Mouse (Mus musculus) kidney, postnatal 0 days (tissue): ENCODE data around the gene Shf. TPM values are rescaled to one million over a fixed set of nuclear protein-coding genes. Genes with fewer than 3 reads are reported as not detected.
A peak's percentile ranks its signal among the peaks of the same experiment; 100 is the strongest.

Experiments used
- ATAC-seq: fragments of 200-750 bp; cut with Nextera tagmentation; replicated peaks from 2 replicates; pipeline ENCODE4 v1.8.0; 2017; ENCODE audit warnings: low read depth, moderate number of reproducible peaks, moderate TSS enrichment, moderate library complexity; ENCODE audit not compliant: low FRiP score
- DNase-seq: peaks from one replicate; pipeline ENCODE4 v3.0.0-alpha.2; 2016; ENCODE audit warnings: low spot score
- H3K27ac ChIP-seq: fragments of 300-500 bp; sonication (generic); 2 replicates; pipeline ENCODE4 v1.5.1; 2014; ENCODE audit warnings: mild to moderate bottlenecking
- H3K27me3 ChIP-seq: fragments of 300-500 bp; sonication (generic); 2 replicates; pipeline ENCODE4 v1.6.1; 2014; ENCODE audit warnings: low read length, mixed read lengths; ENCODE audit not compliant: insufficient read depth
- H3K36me3 ChIP-seq: fragments of 300-500 bp; sonication (generic); 2 replicates; pipeline ENCODE4 v1.6.1; 2014; ENCODE audit warnings: low read length, mixed read lengths; ENCODE audit not compliant: insufficient read depth
- H3K4me1 ChIP-seq: fragments of 300-500 bp; sonication (generic); replicated peaks from 2 replicates; pipeline ENCODE4 v1.6.1; 2014; ENCODE audit warnings: antibody characterized with exemption, low read length, mixed read lengths; ENCODE audit not compliant: insufficient read depth
- H3K4me2 ChIP-seq: fragments of 300-500 bp; sonication (generic); 2 replicates; pipeline ENCODE4 v1.6.1; 2014; ENCODE audit warnings: mild to moderate bottlenecking, low read length, moderate library complexity, mixed read lengths
- H3K4me3 ChIP-seq: fragments of 300-500 bp; sonication (generic); replicated peaks from 2 replicates; pipeline ENCODE4 v1.5.1; 2014; ENCODE audit warnings: low read depth, low read length
- H3K9ac ChIP-seq: fragments of 300-500 bp; sonication (generic); 2 replicates; pipeline ENCODE4 v1.6.1; 2014; ENCODE audit warnings: low read depth, low read length
- H3K9me3 ChIP-seq: fragments of 300-500 bp; sonication (generic); replicated peaks from 2 replicates; pipeline ENCODE4 v1.6.1; 2016; ENCODE audit warnings: low read length, inconsistent platforms, mixed read lengths
- CTCF ChIP-seq: IDR thresholded peaks from 2 replicates; pipeline ENCODE4 v1.5.1; 2016; ENCODE audit warnings: antibody characterized with exemption, low read depth, mild to moderate bottlenecking, moderate library complexity
- WGBS: fragments of 180-500 bp; shearing (Covaris S2); extraction: QIAGEN DNeasy Blood & Tissue Kit; methylation state at CpG from one replicate; pipeline ENCODE4 v1.1.7; 2014; 5-methylcytosine and 5-hydroxymethylcytosine counted together
- polyA plus RNA-seq: library from polyadenylated mRNA; unstranded; fragments of >200 nt; fragmentation: Nextera tagmentation; extraction: Ambion mirVana; gene quantifications from 2 replicates; pipeline ENCODE4 v1.2.1, GENCODE M21; 2015

Gene Shf
- polyA plus RNA-seq, 1 experiment from 2014 or later: 2.3 TPM

DNA sequence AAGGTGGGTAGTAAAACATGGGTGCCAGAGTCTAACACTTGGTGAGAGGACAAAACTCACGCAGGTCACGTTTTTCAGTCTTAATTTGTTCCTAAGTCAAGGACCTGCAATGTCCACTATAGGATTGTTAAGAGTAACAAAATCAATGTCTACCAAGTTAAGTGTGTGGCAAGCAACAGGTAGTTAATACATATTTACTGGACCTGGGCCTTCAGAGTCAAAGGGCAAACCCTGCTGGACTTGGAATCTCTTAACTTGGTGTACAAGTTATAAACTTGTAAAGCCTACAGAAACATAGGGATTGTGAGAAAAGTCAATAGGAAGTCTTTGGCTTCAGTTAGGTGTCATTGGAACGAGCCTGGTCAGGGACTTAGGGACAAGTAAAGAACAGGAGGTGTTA lies 44.4 kb downstream of the Shf start:
- ATAC-seq (no peak), DNase-seq (no peak)
- WGBS: 62% methylated on average over 3 of the region's 3 CpGs
- Histone ChIP-seq H3K27me3 (no peaks in the 10 kb centered on the region), H3K36me3 (no peaks in the 10 kb centered on the region), H3K9ac (no peak overlapping the region), H3K9me3 (no peaks in the 10 kb centered on the region), H3K4me1 (no peaks in the 10 kb centered on the region), H3K4me2 (no peak overlapping the region), H3K4me3 (no peak overlapping the region), H3K27ac (no peak overlapping the region)
- no peak for TF ChIP-seq CTCF

DNA sequence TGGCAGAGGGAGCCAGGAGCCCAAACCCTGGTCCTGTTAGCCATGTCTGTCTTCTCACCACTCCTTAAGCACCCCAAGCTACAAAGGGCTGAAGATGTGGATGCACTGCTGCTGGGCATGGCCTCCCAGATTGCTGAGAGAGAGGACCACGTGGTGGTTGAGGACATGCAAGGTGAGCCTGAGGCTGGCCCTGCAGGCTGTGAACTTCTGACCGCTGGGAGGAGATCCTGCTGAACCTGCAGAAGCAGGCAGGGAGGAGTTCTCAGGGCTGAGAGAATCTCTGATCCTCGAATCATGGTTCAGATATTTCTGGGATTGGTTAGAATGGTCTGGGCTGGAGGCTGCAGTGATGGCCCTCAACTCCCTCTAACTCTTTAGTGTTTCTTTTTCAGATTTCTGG lies 45.0 kb downstream of the Shf start:
- TF ChIP-seq CTCF: no peak
- no peak overlapping the region for H3K4me2 ChIP-seq
- H3K27me3 ChIP-seq: no peaks in the 10 kb centered on the region
- no peak overlapping the region for H3K27ac ChIP-seq
- DNase-seq (no peak), ATAC-seq (peak; percentile 72)
- H3K4me1 ChIP-seq: no peaks in the 10 kb centered on the region
- no peak overlapping the region for H3K9ac ChIP-seq
- no peak overlapping the region for H3K4me3 ChIP-seq
- no peaks in the 10 kb centered on the region for H3K36me3 ChIP-seq
- WGBS: 52% methylated on average over 3 of the region's 3 CpGs
- no peaks in the 10 kb centered on the region for H3K9me3 ChIP-seq

DNA sequence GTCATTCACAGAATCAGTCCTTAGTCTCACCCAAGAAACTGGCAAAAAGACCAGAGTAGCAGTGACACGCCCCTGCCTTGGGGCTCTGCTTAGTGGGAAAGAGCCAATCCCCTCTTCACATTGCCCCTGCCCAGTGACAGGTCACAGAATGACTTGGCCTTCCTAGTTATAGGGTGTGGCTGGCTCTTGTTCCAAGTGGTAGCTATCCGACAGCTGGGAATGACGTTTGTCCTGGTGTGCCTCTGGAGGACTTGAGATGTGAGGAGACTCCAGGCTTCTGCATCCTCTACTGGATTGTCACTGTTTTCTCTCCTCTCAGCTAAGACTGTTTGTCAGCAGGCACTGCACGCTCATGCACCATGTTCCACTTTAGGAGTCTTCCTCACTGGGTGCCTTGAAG lies 51.6 kb downstream of the Shf start:
- 73% methylated on average over 4 of the region's 4 CpGs for WGBS
- Histone ChIP-seq H3K9me3 (no peaks in the 10 kb centered on the region), H3K27ac (no peak overlapping the region), H3K36me3 (no peaks in the 10 kb centered on the region), H3K9ac (no peak overlapping the region), H3K4me1 (no peaks in the 10 kb centered on the region; the same call in 1 of the 2 replicates), H3K4me3 (no peak overlapping the region), H3K27me3 (peaks cover 19% of the 10 kb centered on the region), H3K4me2 (no peak overlapping the region)
- no peak for DNase-seq
- TF ChIP-seq CTCF: no peak
- no peak for ATAC-seq

DNA sequence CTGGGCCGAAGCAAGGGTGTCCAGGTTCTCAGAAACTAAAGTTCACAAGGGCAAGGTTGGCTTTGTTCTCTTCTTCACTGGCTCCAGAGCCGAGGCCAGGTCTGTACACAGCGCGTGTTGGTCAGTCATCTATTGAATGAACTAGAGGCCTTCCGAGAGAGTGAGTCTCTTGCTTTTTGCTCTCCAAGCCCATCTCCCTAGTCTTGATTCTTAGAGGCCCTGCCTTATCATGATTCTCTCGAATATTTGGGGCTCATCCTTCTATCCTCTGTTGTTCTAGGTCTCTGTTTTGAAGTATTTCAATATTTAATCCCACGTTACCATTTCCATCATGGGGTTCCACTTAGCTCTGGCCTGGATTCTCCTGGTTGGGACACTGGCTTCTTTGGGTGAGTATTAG lies 53.6 kb downstream of the Shf start, which contains the start of gene Duox1:
Gene Duox1 (plus strand): TSS at position 301 of the 400 bp plus-strand sequence.
- Histone ChIP-seq H3K36me3 (no peaks in the 10 kb centered on the region), H3K4me2 (no peak within 1 kb of the TSS), H3K27ac (no peak within 1 kb of the TSS), H3K9me3 (no peaks in the 10 kb centered on the region), H3K27me3 (peaks cover 25% of the 10 kb centered on the region), H3K4me3 (no peak within 1 kb of the TSS), H3K4me1 (no peaks in the 10 kb centered on the region; the same call in 1 of the 2 replicates), H3K9ac (no peak within 1 kb of the TSS)
- 93% methylated on average over 7 of the region's 7 CpGs for WGBS
- DNase-seq: no peak
- no peak for TF ChIP-seq CTCF
- ATAC-seq: no peak

DNA sequence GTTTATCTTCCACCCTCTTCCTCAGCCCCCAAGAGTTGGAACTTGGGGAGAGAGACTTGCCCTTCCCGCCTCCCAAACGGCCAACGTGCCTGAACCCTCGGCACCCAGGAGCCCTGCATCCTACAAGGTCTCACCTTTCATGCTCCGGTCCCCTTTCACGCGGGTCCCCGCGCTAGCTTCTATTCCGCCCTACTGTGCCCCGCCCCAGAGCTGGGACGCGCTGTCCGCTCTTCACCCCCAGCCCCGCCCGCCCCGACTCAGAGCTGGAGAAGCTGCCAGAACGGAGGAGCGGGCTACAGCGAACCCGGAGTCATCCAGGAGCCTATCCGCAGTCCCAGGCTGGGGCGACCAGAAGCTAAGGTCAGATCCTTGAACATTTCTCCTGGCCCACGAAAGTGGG lies 55.4 kb downstream of the Shf start, which contains the start of gene Duoxa1:
Gene Duoxa1 (minus strand): TSS at position 195 of the 400 bp plus-strand sequence.
- Histone ChIP-seq H3K36me3 (no peaks in the 10 kb centered on the region), H3K27me3 (peaks cover 25% of the 10 kb centered on the region), H3K4me2 (peak within 1 kb of the TSS; percentile 52), H3K9ac (no peak within 1 kb of the TSS), H3K4me3 (peak within 1 kb of the TSS; percentile 16), H3K4me1 (no peaks in the 10 kb centered on the region; the same call in 1 of the 2 replicates), H3K27ac (no peak within 1 kb of the TSS), H3K9me3 (no peaks in the 10 kb centered on the region)
- ATAC-seq (peak; percentile 33; the same call in 1 of the 2 replicates), DNase-seq (no peak)
- 2% methylated on average over 24 of the region's 24 CpGs for WGBS
- no peak for TF ChIP-seq CTCF

DNA sequence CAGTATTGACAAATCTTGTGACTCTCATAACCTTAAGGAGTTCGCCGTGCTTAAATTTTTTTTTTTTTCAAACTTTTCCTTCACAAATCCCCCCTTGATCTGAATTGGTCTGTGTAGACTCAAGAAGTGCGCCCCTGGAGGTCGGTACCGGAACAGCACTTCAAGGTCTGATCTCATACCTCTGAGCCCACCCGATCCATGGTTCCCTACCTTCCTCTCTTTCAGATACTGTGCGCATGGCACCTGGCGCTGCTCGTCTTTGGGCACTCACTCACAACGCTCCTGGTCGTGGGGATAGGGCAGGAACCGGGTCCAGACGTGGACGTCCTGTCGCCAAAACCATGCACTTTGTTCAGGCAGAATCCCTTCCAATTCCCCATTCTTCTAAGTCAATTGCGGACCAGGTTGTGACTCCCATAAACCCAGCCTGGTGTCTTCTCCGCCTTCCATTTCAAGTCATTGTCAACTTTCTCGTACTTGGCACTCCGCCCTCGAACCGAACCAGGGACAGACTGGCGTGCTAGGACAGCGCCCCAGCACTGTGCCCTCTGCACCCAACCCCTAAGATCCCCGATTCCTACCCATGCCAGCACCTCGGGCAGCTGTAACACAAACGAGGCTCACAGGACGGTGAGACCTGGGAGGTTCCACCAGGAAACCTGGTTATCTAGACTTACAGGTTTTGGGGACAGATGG lies 56.1 kb downstream of the Shf start:
- H3K27ac ChIP-seq: no peak overlapping the region
- no peaks in the 10 kb centered on the region for H3K36me3 ChIP-seq
- no peak overlapping the region for H3K9ac ChIP-seq
- H3K9me3 ChIP-seq: no peaks in the 10 kb centered on the region
- WGBS: 4% methylated on average over 27 of the region's 27 CpGs
- H3K4me3 ChIP-seq: peak overlapping the region; percentile 16
- peaks cover 25% of the 10 kb centered on the region for H3K27me3 ChIP-seq
- no peaks in the 10 kb centered on the region; the same call in 1 of the 2 replicates for H3K4me1 ChIP-seq
- DNase-seq: peak; percentile 70
- ATAC-seq: peak; percentile 52; the same call in 1 of the 2 replicates
- TF ChIP-seq CTCF: peak; percentile 74
- peak overlapping the region; percentile 52 for H3K4me2 ChIP-seq

DNA sequence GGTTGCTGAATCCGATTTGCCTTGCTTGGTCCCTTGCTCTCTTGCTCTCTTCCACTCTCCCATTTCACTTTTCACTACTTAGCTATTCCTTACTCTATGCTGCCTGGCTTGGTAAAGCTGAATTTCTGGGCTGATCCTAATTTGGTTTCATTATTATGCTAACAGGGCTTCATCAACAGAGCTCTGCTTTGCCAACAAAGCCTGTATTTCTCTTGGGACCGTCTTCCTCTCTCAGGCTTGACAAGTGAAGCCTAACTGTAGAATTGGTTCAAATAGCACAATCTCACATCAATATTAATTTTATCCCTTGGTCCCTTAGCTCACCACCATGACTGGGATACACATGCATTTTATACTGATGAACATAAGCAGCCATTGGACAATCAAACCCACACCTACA lies 57.4 kb downstream of the Shf start:
- H3K36me3 ChIP-seq: no peaks in the 10 kb centered on the region
- H3K4me1 ChIP-seq: no peaks in the 10 kb centered on the region; the same call in 1 of the 2 replicates
- H3K9me3 ChIP-seq: no peaks in the 10 kb centered on the region
- H3K27me3 ChIP-seq: peaks cover 25% of the 10 kb centered on the region
- H3K4me2 ChIP-seq: no peak overlapping the region
- H3K4me3 ChIP-seq: no peak overlapping the region
- H3K9ac ChIP-seq: no peak overlapping the region
- H3K27ac ChIP-seq: no peak overlapping the region
- DNase-seq (no peak), ATAC-seq (no peak)
- TF ChIP-seq CTCF: no peak
- 59% methylated on average over 2 of the region's 2 CpGs for WGBS
